ENCODE assay signal across 27 mouse cellular contexts in the genomic region with DNA sequence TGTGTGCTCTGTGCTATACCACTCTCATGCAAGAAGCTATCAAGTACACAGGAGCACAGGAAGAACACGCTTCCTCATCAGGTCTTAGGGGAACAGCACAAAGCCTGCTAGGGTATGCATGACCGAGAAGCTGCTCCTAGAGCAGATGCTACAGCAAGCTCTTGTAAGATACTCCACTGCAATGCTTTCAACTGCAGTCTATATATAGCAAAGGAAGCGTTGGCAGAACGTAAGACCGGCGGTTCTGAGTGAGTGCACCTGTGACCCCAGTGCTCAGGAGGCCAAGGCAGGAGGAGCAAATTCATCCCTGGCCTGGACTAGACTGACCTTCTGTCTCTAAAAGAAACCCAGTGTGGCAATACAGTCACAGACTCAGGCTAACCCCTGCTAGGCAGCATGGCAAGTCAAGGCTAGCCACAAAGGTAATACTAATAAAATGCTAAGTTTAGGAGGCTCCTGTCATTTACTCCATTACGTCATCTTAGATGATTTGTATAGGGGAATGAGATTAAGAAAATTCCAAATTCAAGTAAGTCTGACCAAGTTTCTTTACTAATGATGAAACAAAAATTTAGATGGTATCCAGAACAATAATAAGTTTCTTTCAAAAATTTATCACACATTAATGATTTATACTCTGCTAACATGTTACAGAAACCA. TPM values are rescaled to one million over a fixed set of nuclear protein-coding genes. Genes with fewer than 3 reads are reported as not detected.
DNase-seq lines count a peak whose midpoint lies in the region; ATAC-seq lines count a peak whose summit lies in the region.
"Had no signal": no experiment of that assay in that cellular context is flagged by ENCODE, and none has a peak within 500 bp of the region (broad histone marks: within the 10 kb centered on the region; RNA-seq: fewer than 3 reads in every experiment).

No protein-coding gene starts in this region.

- no peak overlapping the region for H3K4me2 ChIP-seq in heart, embryonic 12.5 days
- no peak overlapping the region for H3K4me2 ChIP-seq in midbrain, embryonic 11.5 days
- H3K4me2 ChIP-seq in midbrain, embryonic 16.5 days (ENCODE audit: low read length) = no peak overlapping the region
- H3K4me2 ChIP-seq: forebrain, embryonic 13.5 days; heart, embryonic 13.5 days; liver, embryonic 11.5 days; midbrain, embryonic 13.5 days; stomach, embryonic 15.5 days had no signal

- no peak for ATAC-seq in heart, embryonic 12.5 days (ENCODE audit: insufficient number of reproducible peaks, low FRiP score)
- no peak for ATAC-seq in midbrain, embryonic 11.5 days (ENCODE audit: low FRiP score)
- ATAC-seq in midbrain, embryonic 16.5 days = no peak
- ATAC-seq: CD4-positive, CD25-positive, alpha-beta regulatory T cell, adult 4 months; forebrain, embryonic 13.5 days; hindbrain, embryonic 16.5 days; lung, postnatal 0 days; midbrain, embryonic 13.5 days had no signal

- no peaks in the 10 kb centered on the region for H3K27me3 ChIP-seq in heart, embryonic 12.5 days (replicated peaks)
- H3K27me3 ChIP-seq in midbrain, embryonic 11.5 days (ENCODE audit: control insufficient read depth, insufficient read depth, low read length) = no peaks in the 10 kb centered on the region
- H3K27me3 ChIP-seq in midbrain, embryonic 16.5 days (ENCODE audit: control insufficient read depth, insufficient read depth, low read depth, low read length) = no peaks in the 10 kb centered on the region
- H3K27me3 ChIP-seq: forebrain, embryonic 13.5 days; heart, embryonic 13.5 days; megakaryocyte, embryonic 14.5 days; midbrain, embryonic 13.5 days; stomach, embryonic 15.5 days had no signal

- DNase-seq in heart, adult 11 months = peak; percentile 66
- peak; percentile 51 for DNase-seq in midbrain, embryonic 11.5 days (ENCODE audit: low spot score, missing footprints)
- DNase-seq in A20 (ENCODE audit: low read depth, low spot score) = peak; percentile 84
- peak; percentile 38 for DNase-seq in skeletal muscle tissue, adult 2 months (ENCODE audit: low read depth, low spot score)
- no peak for DNase-seq in left cerebral cortex, postnatal 4 days
- DNase-seq in cerebellum, postnatal 4 days (ENCODE audit: low spot score in 2 of 2) = no peak
- DNase-seq: gastrocnemius, postnatal 36 days; heart, adult 2 months; heart, postnatal 14 days; kidney, adult 18-20 months; kidney, postnatal 10 days; layer of hippocampus, adult 9-11 months; lung, adult 18-20 months; lung, postnatal 4 days; retina, postnatal 1 day; right cerebral cortex, postnatal 14 days had no signal

- H3K36me3 ChIP-seq in heart, embryonic 12.5 days = peaks cover 29% of the 10 kb centered on the region
- peaks cover 3% of the 10 kb centered on the region for H3K36me3 ChIP-seq in midbrain, embryonic 11.5 days (ENCODE audit: control insufficient read depth, insufficient read depth, low read length)
- H3K36me3 ChIP-seq in midbrain, embryonic 16.5 days (ENCODE audit: control insufficient read depth, insufficient read depth, low read length) = peaks cover 5% of the 10 kb centered on the region; the same call in 1 of the 2 replicates

- intact Hi-C loops in left cerebral cortex, postnatal 4 days (cut with DNase I) = no loop called here

- WGBS in heart, embryonic 12.5 days = 59% methylated on average over 7 of the region's 7 CpGs
- 91% methylated on average over 7 of the region's 7 CpGs for WGBS in midbrain, embryonic 11.5 days
- WGBS in midbrain, embryonic 16.5 days = 93% methylated on average over 7 of the region's 7 CpGs

- no peaks in the 10 kb centered on the region for H3K9me3 ChIP-seq in heart, embryonic 12.5 days (replicated peaks)
- H3K9me3 ChIP-seq in midbrain, embryonic 11.5 days (ENCODE audit: control insufficient read depth, low read length) = no peaks in the 10 kb centered on the region
- no peaks in the 10 kb centered on the region for H3K9me3 ChIP-seq in midbrain, embryonic 16.5 days (replicated peaks; ENCODE audit: control insufficient read depth, low read length, poor library complexity, severe bottlenecking)
- H3K9me3 ChIP-seq: forebrain, embryonic 13.5 days; heart, embryonic 13.5 days; megakaryocyte, embryonic 14.5 days; midbrain, embryonic 13.5 days; stomach, embryonic 15.5 days had no signal

- no peak overlapping the region for H3K27ac ChIP-seq in heart, embryonic 12.5 days (ENCODE audit: poor library complexity, severe bottlenecking)
- H3K27ac ChIP-seq in midbrain, embryonic 11.5 days (ENCODE audit: low read depth, low read length) = no peak overlapping the region
- H3K27ac ChIP-seq in midbrain, embryonic 16.5 days (ENCODE audit: low read length) = no peak overlapping the region
- H3K27ac ChIP-seq: forebrain, embryonic 13.5 days; heart, adult 2 months; heart, embryonic 13.5 days; midbrain, embryonic 13.5 days; stomach, embryonic 15.5 days had no signal

- no peak overlapping the region for H3K9ac ChIP-seq in heart, embryonic 12.5 days
- no peak overlapping the region for H3K9ac ChIP-seq in midbrain, embryonic 11.5 days (ENCODE audit: low read length)
- no peak overlapping the region for H3K9ac ChIP-seq in midbrain, embryonic 16.5 days (ENCODE audit: low read depth, low read length)
- H3K9ac ChIP-seq: forebrain, embryonic 13.5 days; heart, embryonic 13.5 days; midbrain, embryonic 13.5 days; stomach, embryonic 15.5 days had no signal

- peaks cover 27% of the 10 kb centered on the region for H3K4me1 ChIP-seq in heart, embryonic 12.5 days (replicated peaks)
- H3K4me1 ChIP-seq in midbrain, embryonic 11.5 days (ENCODE audit: control insufficient read depth, insufficient read depth, low read length) = no peaks in the 10 kb centered on the region
- no peaks in the 10 kb centered on the region for H3K4me1 ChIP-seq in midbrain, embryonic 16.5 days (ENCODE audit: control insufficient read depth, insufficient read depth, low read length)
- H3K4me1 ChIP-seq: forebrain, embryonic 13.5 days; midbrain, embryonic 13.5 days; stomach, embryonic 15.5 days had no signal

- no peak overlapping the region for H3K4me3 ChIP-seq in heart, embryonic 12.5 days
- no peak overlapping the region for H3K4me3 ChIP-seq in midbrain, embryonic 11.5 days (ENCODE audit: low read depth, low read length)
- no peak overlapping the region for H3K4me3 ChIP-seq in midbrain, embryonic 16.5 days (ENCODE audit: low read depth, low read length)
- H3K4me3 ChIP-seq: forebrain, embryonic 13.5 days; heart, adult 2 months; heart, embryonic 13.5 days; megakaryocyte, embryonic 14.5 days; midbrain, embryonic 13.5 days; stomach, embryonic 15.5 days had no signal

RNA-seq across cellular contexts. Expression of gene Ubqln1, which starts 17.3 kb away (rescaled TPM):
- polyA plus RNA-seq in heart, embryonic 12.5 days (2016; fragmentation: Nextera tagmentation; extraction: Ambion mirVana) = 104 and 108 TPM in 2 replicates
- 150 and 155 TPM in 2 replicates for polyA plus RNA-seq in midbrain, embryonic 11.5 days (2014; fragmentation: Nextera tagmentation; extraction: Ambion mirVana)
- polyA plus RNA-seq in midbrain, embryonic 16.5 days (2015; fragmentation: Nextera tagmentation; extraction: Ambion mirVana) = 132 and 133 TPM in 2 replicates
- 100 to 1,000 TPM; 129 to 133 TPM for total RNA-seq in left cerebral cortex, postnatal 4 days (2021)

RNA-seq across cellular contexts. Expression of gene Idnk, which starts 40.7 kb away (rescaled TPM):
- polyA plus RNA-seq in heart, embryonic 12.5 days (2016; fragmentation: Nextera tagmentation; extraction: Ambion mirVana) = 25.4 and 28.9 TPM in 2 replicates
- polyA plus RNA-seq in midbrain, embryonic 11.5 days (2014; fragmentation: Nextera tagmentation; extraction: Ambion mirVana) = 59.1 and 63.1 TPM in 2 replicates
- polyA plus RNA-seq in midbrain, embryonic 16.5 days (2015; fragmentation: Nextera tagmentation; extraction: Ambion mirVana) = 54.3 and 60.7 TPM in 2 replicates
- total RNA-seq in left cerebral cortex, postnatal 4 days (2021) = 10 to 100 TPM; 23.1 to 25.5 TPM

Comparison
In these comparisons a context has a peak if more than half of its experiments do, and no peak if none do; other contexts are left out.
1. DNase-seq: peak in heart, adult 11 months (single experiment), midbrain, embryonic 11.5 days (single experiment), A20 (single experiment) and skeletal muscle tissue, adult 2 months (single experiment); none in left cerebral cortex, postnatal 4 days (single experiment) and cerebellum, postnatal 4 days (0 of 2).